Mouse (Mus musculus) c-Kit-positive CD71-positive TER-119-positive erythroid progenitor cells, embryonic 14.5 days (primary cell): ENCODE measurements around the gene Adamts13.
A peak's percentile ranks its signal among the peaks of the same experiment; 100 is the strongest.

Experiments used
- DNase-seq: peaks from one replicate; pipeline ENCODE4 v3.0.0-alpha.2; 2013; ENCODE audit warnings: low spot score

Adamts13 gene

DNA sequence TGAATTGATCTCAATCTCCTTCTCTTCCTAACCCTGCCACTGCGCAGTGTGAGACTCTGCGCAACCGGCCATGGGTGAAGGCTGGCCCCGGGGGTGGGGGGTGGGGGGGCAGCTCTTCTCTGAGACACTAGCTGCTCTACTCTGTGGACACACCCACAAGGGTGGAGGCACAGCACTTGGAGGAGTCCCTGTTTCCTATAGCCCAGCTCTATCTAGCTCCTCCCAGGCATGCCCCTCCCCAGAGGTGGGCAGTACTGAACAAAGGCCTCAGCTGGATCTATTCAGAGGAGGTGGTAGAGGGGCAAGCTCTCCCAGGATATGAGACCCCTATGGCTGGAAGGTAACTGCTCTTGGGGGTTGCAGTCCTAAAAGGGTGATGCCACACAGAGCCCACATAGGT lies 63.8 kb downstream of the Adamts13 start:
- no peak for DNase-seq

- peak; percentile 51 for DNase-seq
Measured at GRCm38 (mm10) chr2:27038596-27038995, 65.4 kb downstream of the Adamts13 start.

DNA sequence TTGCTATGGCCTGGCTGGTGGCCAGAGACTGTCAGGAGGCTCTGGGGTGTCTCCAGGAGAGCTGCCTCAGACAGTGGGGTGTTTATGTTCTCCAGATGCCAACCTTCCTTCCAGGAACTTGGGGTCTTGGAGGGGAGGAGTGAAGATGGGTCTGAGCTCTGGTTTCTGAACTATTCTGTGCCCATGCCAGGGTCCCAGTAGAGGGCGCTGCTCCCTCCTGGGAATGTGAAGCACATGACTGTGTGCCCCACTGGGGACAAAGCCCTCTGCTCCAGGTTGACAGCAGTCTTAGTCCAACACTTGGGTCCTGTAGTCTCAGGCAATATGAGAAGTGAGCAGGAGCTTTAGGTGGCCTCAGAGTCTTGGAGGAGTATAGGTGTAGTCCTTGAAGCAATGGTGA lies 66.1 kb downstream of the Adamts13 start:
- DNase-seq, result no peak

DNA sequence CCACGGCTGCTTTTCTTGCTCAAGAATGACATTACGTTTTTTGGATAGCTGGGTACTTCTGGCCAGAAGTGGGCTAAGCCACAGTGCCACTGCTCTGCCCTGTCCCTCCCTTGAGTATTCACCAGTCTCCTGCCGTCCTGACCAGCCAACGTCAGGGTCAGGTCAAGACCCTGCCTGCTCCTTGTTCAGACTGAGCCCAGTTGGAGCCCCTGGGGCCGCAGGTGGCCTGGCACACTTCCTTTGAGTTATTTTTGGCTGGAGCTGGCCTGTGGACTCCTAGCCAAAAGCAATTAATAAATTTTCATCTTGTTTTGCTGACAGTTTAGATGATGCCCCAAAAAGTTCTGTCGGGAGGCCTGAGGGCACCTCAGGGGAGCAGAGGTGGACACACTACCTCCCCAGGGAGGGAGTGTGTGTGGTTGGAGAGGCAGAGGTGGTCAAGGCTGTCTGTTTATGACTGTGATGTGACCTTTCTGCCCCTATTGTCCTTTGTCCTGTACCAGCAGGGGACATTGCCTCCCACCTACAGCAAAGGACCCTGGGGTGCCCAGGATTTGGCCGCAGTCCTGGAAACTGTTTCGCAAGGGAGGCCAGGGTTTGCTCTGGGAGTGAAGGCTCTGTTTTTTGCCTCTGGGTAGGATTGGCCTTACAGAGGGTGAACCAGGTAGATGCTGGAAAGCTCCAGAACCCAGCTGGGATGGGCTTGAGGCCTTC lies 69.1 kb downstream of the Adamts13 start:
- no peak for DNase-seq

GRCm38 (mm10) chr2:27043461-27043860 lies 70.2 kb downstream of the Adamts13 start:
- peak; percentile 32 for DNase-seq

DNA sequence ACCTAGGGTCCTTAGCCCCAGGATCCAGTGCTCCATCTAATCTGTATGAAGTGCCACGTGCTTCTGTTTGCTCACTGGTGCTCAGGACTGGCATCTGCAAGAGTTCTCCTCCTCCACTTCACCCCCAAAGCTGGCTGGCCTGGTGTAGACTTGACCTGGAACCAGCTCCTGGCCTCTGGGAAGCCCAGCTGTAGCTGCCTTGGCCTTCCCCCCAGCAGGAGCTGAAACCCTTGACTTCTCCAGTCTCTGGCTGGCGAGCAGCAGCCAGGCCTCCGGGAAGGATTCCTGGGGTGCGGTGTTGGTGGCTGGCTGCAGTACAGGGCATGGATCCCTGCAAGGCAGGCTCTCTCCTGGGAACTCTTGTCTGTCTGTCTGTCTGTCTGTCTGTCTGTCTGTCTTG lies 71.0 kb downstream of the Adamts13 start:
- no peak for DNase-seq

- DNase-seq, result no peak
Measured at GRCm38 (mm10) chr2:27044641-27045040, 71.4 kb downstream of the Adamts13 start.

GRCm38 (mm10) chr2:27045979-27046770 lies 73.0 kb downstream of the Adamts13 start:
- DNase-seq, result no peak

- DNase-seq, result no peak
Measured at GRCm38 (mm10) chr2:27049408-27049807, 76.2 kb downstream of the Adamts13 start.

- DNase-seq, result no peak
Measured at GRCm38 (mm10) chr2:27058251-27058650, 85.0 kb downstream of the Adamts13 start.

GRCm38 (mm10) chr2:27058751-27059150 lies 85.5 kb downstream of the Adamts13 start:
- no peak for DNase-seq

- no peak for DNase-seq
Measured at GRCm38 (mm10) chr2:27059187-27059586, 86.0 kb downstream of the Adamts13 start.
